Mouse (Mus musculus) megakaryocyte, embryonic 14.5 days (primary cell): ENCODE data around the gene Slc25a44.
"Not testable (repeated sequence)": the region's sequence is repeated elsewhere in the genome, so short reads cannot be mapped to it uniquely, and the experiment has no call there.

Experiments
- FLI1 ChIP-seq: IDR thresholded peaks from 2 replicates; pipeline ENCODE4 v1.6.1; 2012; ENCODE audit warnings: low read length, inconsistent platforms, mixed read lengths
- GATA1 ChIP-seq: IDR thresholded peaks from 3 replicates; pipeline ENCODE4 v1.6.1; 2012; ENCODE audit warnings: mixed read lengths, low read length, inconsistent platforms, borderline replicate concordance

- not testable (repeated sequence) for TF ChIP-seq FLI1, GATA1
Measured at GRCm38 (mm10) chr3:88378599-88378998, 46.3 kb downstream of the Slc25a44 start, which contains the start of gene Bglap2.
